Mouse (Mus musculus) ES-E14 (cell line): Measurements from ENCODE around the gene Cemip2. TPM values are rescaled to one million over a fixed set of nuclear protein-coding genes. Genes with fewer than 3 reads are reported as not detected.

Experiments used
- DNase-seq: peaks from one replicate; pipeline ENCODE4 v3.0.0-alpha.2; 2013; ENCODE audit warnings: low read depth, low spot score
- H3K27ac ChIP-seq: 2 replicates; pipeline ENCODE4 v1.5.1; 2012; ENCODE audit warnings: low read depth, mild to moderate bottlenecking, low read length, moderate library complexity, mixed read lengths; ENCODE audit not compliant: poor library complexity, insufficient read depth, severe bottlenecking
- H3K36me3 ChIP-seq: 2 replicates; pipeline ENCODE4 v1.6.1; 2012; ENCODE audit warnings: mild to moderate bottlenecking, low read length, moderate library complexity, mixed read lengths; ENCODE audit not compliant: control insufficient read depth, poor library complexity, insufficient read depth, severe bottlenecking
- H3K4me1 ChIP-seq, 2 experiments: fragments of 150-350 bp in 1 of 2; sonication (generic) in 1 of 2; 2 replicates each; pipeline ENCODE4 v1.6.1; 2012; ENCODE audit warnings: low read length in 2 of 2, mild to moderate bottlenecking in 1 of 2, mixed read lengths in 1 of 2; ENCODE audit not compliant: control insufficient read depth in 2 of 2, insufficient read depth in 2 of 2, poor library complexity in 1 of 2
- H3K4me3 ChIP-seq, 2 experiments: fragments of 150-350 bp in 1 of 2; sonication (generic) in 1 of 2; 2 replicates each; pipeline ENCODE4 v1.5.1; 2012; ENCODE audit warnings: low read length in 2 of 2, low read depth in 1 of 2, mild to moderate bottlenecking in 1 of 2, mixed read lengths in 1 of 2; ENCODE audit not compliant: insufficient read depth in 1 of 2, poor library complexity in 1 of 2, severe bottlenecking in 1 of 2
- H3K9ac ChIP-seq: 2 replicates; pipeline ENCODE4 v1.6.1; 2012; ENCODE audit warnings: low read depth, mild to moderate bottlenecking, low read length, mixed read lengths; ENCODE audit not compliant: poor library complexity, insufficient read depth, severe bottlenecking
- H3K9me3 ChIP-seq: fragments of 150-350 bp; sonication (generic); 2 replicates; pipeline ENCODE4 v1.6.1; 2012; ENCODE audit warnings: low read depth, mild to moderate bottlenecking, low read length; ENCODE audit not compliant: control insufficient read depth, insufficient read depth
- CHD2 ChIP-seq: IDR thresholded peaks from 2 replicates; pipeline ENCODE4 v1.6.1; 2014; ENCODE audit warnings: mild to moderate bottlenecking, low read depth, low read length, inconsistent platforms
- HCFC1 ChIP-seq: IDR thresholded peaks from 2 replicates; pipeline ENCODE4 v1.6.1; 2012; ENCODE audit warnings: low read length, inconsistent platforms, borderline replicate concordance; ENCODE audit not compliant: insufficient read depth
- MAFK ChIP-seq: IDR thresholded peaks from 2 replicates; pipeline ENCODE4 v1.6.1; 2014; ENCODE audit warnings: mild to moderate bottlenecking, low read depth, low read length, inconsistent platforms; ENCODE audit not compliant: insufficient read depth
- ZC3H11A ChIP-seq: IDR thresholded peaks from 2 replicates; pipeline ENCODE4 v1.6.1; 2012; ENCODE audit warnings: low read depth, mild to moderate bottlenecking, inconsistent platforms, low read length, borderline replicate concordance
- ZNF384 ChIP-seq: IDR thresholded peaks from 2 replicates; pipeline ENCODE4 v1.6.1; 2012; ENCODE audit warnings: low read depth, low read length, inconsistent platforms
- in situ Hi-C, 2 experiments: fragments of 600-800 bp; cut with MboI; formaldehyde crosslinking; loops; one replicate each; pipeline ENCODE4 v1.15.1; 2025; ENCODE audit warnings: low sequenced_read_pairs in 2 of 2, inconsistent platforms in 1 of 2; ENCODE audit not compliant: unreplicated experiment in 2 of 2
- total RNA-seq: library from RNA; depleted of rRNA; stranded (reverse); fragments of 300-350 nt; gene quantifications from 2 replicates; pipeline ENCODE4 v1.2.3, GENCODE M21; 2012

The Cemip2 gene
- total RNA-seq, 1 experiment, result 75.3 TPM

- Histone ChIP-seq H3K4me1 (peaks cover 3 to 9% of the 10 kb centered on the region in 2 experiments; a peak in 3 of 4 replicates), H3K27ac (no peak overlapping the region), H3K9me3 (no peaks in the 10 kb centered on the region), H3K4me3 (no peak overlapping the region), H3K9ac (no peak overlapping the region), H3K36me3 (no peaks in the 10 kb centered on the region)
- TF ChIP-seq CHD2 (no peak), ZNF384 (no peak), ZC3H11A (no peak), HCFC1 (no peak), MAFK (no peak)
- no peak for DNase-seq
- in situ Hi-C loops, result no loop called here
Observed at GRCm38 (mm10) chr19:21764738-21765137, 13.4 kb upstream of the Cemip2 start.

- no peak overlapping the region for H3K27ac ChIP-seq
- H3K9ac ChIP-seq, result no peak overlapping the region
- no peak for DNase-seq
- H3K4me1 ChIP-seq, result peaks cover 3 to 9% of the 10 kb centered on the region in 2 experiments; a peak in 3 of 4 replicates
- H3K36me3 ChIP-seq, result no peaks in the 10 kb centered on the region
- no peaks in the 10 kb centered on the region for H3K9me3 ChIP-seq
- no peak for TF ChIP-seq ZC3H11A
- no peak for TF ChIP-seq MAFK
- H3K4me3 ChIP-seq, result no peak overlapping the region
- in situ Hi-C loops, result no loop called here
Observed at GRCm38 (mm10) chr19:21767500-21768045, 10.6 kb upstream of the Cemip2 start.

DNA sequence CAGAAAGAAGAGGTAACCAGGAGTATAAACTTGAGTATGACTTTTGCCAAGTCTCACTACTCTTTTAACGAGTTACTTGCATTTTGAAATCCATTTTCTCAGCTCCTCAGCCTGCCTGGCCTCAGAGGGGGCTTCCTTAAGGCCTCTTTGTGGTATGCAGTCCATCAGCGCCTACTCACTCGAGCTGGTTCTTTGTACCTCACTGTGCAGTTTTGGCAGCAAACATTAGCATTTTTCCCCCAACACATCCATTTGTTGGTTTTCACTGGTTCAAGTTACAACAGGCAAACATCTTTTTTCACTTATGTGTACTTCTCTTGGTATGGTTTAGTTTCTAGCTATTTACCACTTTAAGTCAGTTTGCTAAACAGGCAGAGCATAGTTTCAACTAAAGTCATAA lies 8.3 kb upstream of the Cemip2 start:
- in situ Hi-C loops, result no loop called here
- H3K9me3 ChIP-seq, result no peaks in the 10 kb centered on the region
- H3K4me1 ChIP-seq, result peaks cover 7 to 9% of the 10 kb centered on the region in 2 experiments; a peak in 3 of 4 replicates
- H3K9ac ChIP-seq, result no peak overlapping the region
- no peak overlapping the region for H3K27ac ChIP-seq
- DNase-seq, result no peak
- H3K4me3 ChIP-seq, result no peak overlapping the region
- TF ChIP-seq ZNF384 (no peak), MAFK (no peak), CHD2 (no peak), HCFC1 (no peak), ZC3H11A (no peak)
- no peaks in the 10 kb centered on the region for H3K36me3 ChIP-seq

GRCm38 (mm10) chr19:21771586-21771985 lies 6.6 kb upstream of the Cemip2 start:
- Histone ChIP-seq H3K4me1 (peaks cover 6 to 7% of the 10 kb centered on the region in 2 experiments; a peak in 3 of 4 replicates), H3K27ac (no peak overlapping the region), H3K36me3 (no peaks in the 10 kb centered on the region), H3K9ac (no peak overlapping the region), H3K4me3 (no peak overlapping the region), H3K9me3 (no peaks in the 10 kb centered on the region)
- in situ Hi-C loops, result no loop called here
- DNase-seq, result no peak
- TF ChIP-seq ZC3H11A, result no peak
- no peak for TF ChIP-seq HCFC1
- no peak for TF ChIP-seq CHD2
- no peak for TF ChIP-seq MAFK
- no peak for TF ChIP-seq ZNF384

- H3K36me3 ChIP-seq, result no peaks in the 10 kb centered on the region
- in situ Hi-C loops, result no loop called here
- H3K9me3 ChIP-seq, result no peaks in the 10 kb centered on the region
- H3K9ac ChIP-seq, result no peak overlapping the region
- no peak overlapping the region for H3K4me3 ChIP-seq
- H3K4me1 ChIP-seq, result peaks cover 0 to 7% of the 10 kb centered on the region in 2 experiments; a peak in 1 of 4 replicates
- TF ChIP-seq CHD2, result no peak
- no peak for TF ChIP-seq ZC3H11A
- no peak for TF ChIP-seq HCFC1
- no peak for TF ChIP-seq ZNF384
- no peak overlapping the region for H3K27ac ChIP-seq
- no peak for DNase-seq
Observed at GRCm38 (mm10) chr19:21773621-21774020, 4.5 kb upstream of the Cemip2 start.
